In the genomic region with DNA sequence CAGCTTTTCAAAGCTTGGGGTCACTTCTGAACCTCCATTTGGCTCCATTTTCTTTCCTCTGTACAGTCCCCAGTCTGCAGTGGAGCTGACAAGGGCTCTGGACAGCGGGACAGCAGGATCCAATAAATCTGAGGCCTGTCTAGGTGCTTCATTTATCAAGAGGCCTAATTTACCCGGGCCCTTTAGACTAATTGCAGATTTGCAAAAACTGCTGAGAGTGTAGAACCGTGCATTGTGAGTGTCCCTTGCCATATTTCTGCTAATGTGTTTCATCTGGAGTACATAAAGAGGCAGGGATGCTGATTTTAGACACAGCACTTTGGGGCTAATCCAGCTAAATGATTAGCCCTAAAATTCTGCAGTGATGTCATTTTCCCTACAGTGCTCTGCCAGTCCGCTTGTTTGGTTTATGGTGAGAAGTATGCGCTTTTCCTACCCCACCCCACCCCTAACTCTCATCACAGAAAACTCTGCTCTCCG, we compare ENCODE assay signal across 12 mouse cellular contexts.
DNase-seq lines count a peak whose midpoint lies in the region; ATAC-seq and TF ChIP-seq lines count a peak whose summit lies in the region.
"Had no signal": no experiment of that assay in that cellular context is flagged by ENCODE, and none has a peak within 500 bp of the region (broad histone marks: within the 10 kb centered on the region; RNA-seq: fewer than 3 reads in every experiment).

No protein-coding gene starts in this region.

- peaks cover 14% of the 10 kb centered on the region for H3K4me1 ChIP-seq in heart, embryonic 10.5 days
- H3K4me1 ChIP-seq in stomach, embryonic 14.5 days (ENCODE audit: control insufficient read depth, insufficient read depth, low read length): peaks cover 20% of the 10 kb centered on the region
- H3K4me1 ChIP-seq in stomach, postnatal 0 days (replicated peaks; ENCODE audit: control insufficient read depth, insufficient read depth): no peaks in the 10 kb centered on the region
- peaks cover 21% of the 10 kb centered on the region for H3K4me1 ChIP-seq in intestine, embryonic 15.5 days (replicated peaks)
- peaks cover 20% of the 10 kb centered on the region for H3K4me1 ChIP-seq in stomach, embryonic 16.5 days (ENCODE audit: control insufficient read depth, insufficient read depth, low read length)
- H3K4me1 ChIP-seq in liver, embryonic 12.5 days: no peaks in the 10 kb centered on the region

- no peaks in the 10 kb centered on the region for H3K27me3 ChIP-seq in heart, embryonic 10.5 days (ENCODE audit: insufficient read depth, poor library complexity, severe bottlenecking)
- no peaks in the 10 kb centered on the region for H3K27me3 ChIP-seq in stomach, embryonic 14.5 days (ENCODE audit: control insufficient read depth, insufficient read depth, low read length)
- H3K27me3 ChIP-seq in stomach, postnatal 0 days (ENCODE audit: control insufficient read depth, insufficient read depth, low read length): no peaks in the 10 kb centered on the region
- H3K27me3 ChIP-seq in intestine, embryonic 15.5 days (replicated peaks): no peaks in the 10 kb centered on the region
- no peaks in the 10 kb centered on the region for H3K27me3 ChIP-seq in stomach, embryonic 16.5 days (ENCODE audit: control insufficient read depth, insufficient read depth, low read length)
- H3K27me3 ChIP-seq in liver, embryonic 12.5 days (replicated peaks): no peaks in the 10 kb centered on the region

- no peak overlapping the region for H3K4me2 ChIP-seq in stomach, embryonic 14.5 days (replicated peaks; ENCODE audit: low read depth, low read length)
- H3K4me2 ChIP-seq in stomach, postnatal 0 days (replicated peaks; ENCODE audit: low read depth): no peak overlapping the region
- no peak overlapping the region for H3K4me2 ChIP-seq in intestine, embryonic 15.5 days (replicated peaks)
- no peak overlapping the region for H3K4me2 ChIP-seq in stomach, embryonic 16.5 days (ENCODE audit: low read depth, low read length)
- no peak overlapping the region for H3K4me2 ChIP-seq in liver, embryonic 12.5 days
- H3K4me2 ChIP-seq: liver, embryonic 11.5 days had no signal

- no peak for TF ChIP-seq CTCF in stomach, postnatal 0 days (IDR thresholded peaks at IDR 0.05; ENCODE audit: low read depth)

- 54% methylated on average over 6 of the region's 6 CpGs for WGBS in heart, embryonic 10.5 days
- 16% methylated on average over 6 of the region's 6 CpGs for WGBS in stomach, embryonic 14.5 days
- WGBS in stomach, postnatal 0 days: 38% methylated on average over 6 of the region's 6 CpGs
- 29% methylated on average over 6 of the region's 6 CpGs for whole genome bisulfite sequencing in intestine, embryonic 15.5 days
- 27% methylated on average over 6 of the region's 6 CpGs for WGBS in stomach, embryonic 16.5 days
- WGBS in liver, embryonic 12.5 days (ENCODE audit: insufficient replicate concordance): 50% methylated on average over 6 of the region's 6 CpGs

- no peak overlapping the region for H3K9ac ChIP-seq in stomach, embryonic 14.5 days (replicated peaks; ENCODE audit: low read depth, low read length)
- H3K9ac ChIP-seq in stomach, postnatal 0 days (ENCODE audit: low read length): no peak overlapping the region
- no peak overlapping the region for H3K9ac ChIP-seq in intestine, embryonic 15.5 days
- no peak overlapping the region for H3K9ac ChIP-seq in stomach, embryonic 16.5 days (ENCODE audit: low read length)
- H3K9ac ChIP-seq in liver, embryonic 12.5 days: no peak overlapping the region

- TF ChIP-seq EP300 in stomach, postnatal 0 days (optimal IDR thresholded peaks at IDR 0.05): no peak

- no peak; the same call in 1 of the 2 replicates for ATAC-seq in stomach, embryonic 14.5 days (ENCODE audit: insufficient number of reproducible peaks, insufficient read depth, low FRiP score, low read depth)
- ATAC-seq in stomach, postnatal 0 days (ENCODE audit: low FRiP score, low TSS enrichment): no peak; the same call in 1 of the 2 replicates
- no peak for ATAC-seq in intestine, embryonic 15.5 days
- ATAC-seq in stomach, embryonic 16.5 days (ENCODE audit: insufficient read depth, low FRiP score): peak; percentile 42
- ATAC-seq in liver, embryonic 12.5 days: no peak

- no peaks in the 10 kb centered on the region for H3K36me3 ChIP-seq in heart, embryonic 10.5 days
- no peaks in the 10 kb centered on the region for H3K36me3 ChIP-seq in stomach, embryonic 14.5 days (ENCODE audit: control insufficient read depth, insufficient read depth, low read length)
- no peaks in the 10 kb centered on the region for H3K36me3 ChIP-seq in stomach, postnatal 0 days (ENCODE audit: control insufficient read depth, insufficient read depth, low read length)
- H3K36me3 ChIP-seq in intestine, embryonic 15.5 days: no peaks in the 10 kb centered on the region
- H3K36me3 ChIP-seq in stomach, embryonic 16.5 days (ENCODE audit: control insufficient read depth, insufficient read depth, low read length): no peaks in the 10 kb centered on the region
- H3K36me3 ChIP-seq in liver, embryonic 12.5 days: no peaks in the 10 kb centered on the region
- H3K36me3 ChIP-seq: G1E had no signal

- peak; percentile 78 for DNase-seq in heart, adult 11 months
- DNase-seq in heart, embryonic 10.5 days (ENCODE audit: low spot score): no peak
- DNase-seq in stomach, postnatal 0 days (ENCODE audit: low spot score): no peak
- no peak for DNase-seq in spleen, postnatal 10 days (ENCODE audit: low spot score in 2 of 2)
- DNase-seq: cerebellum, adult 2 months had no signal

- no peak overlapping the region for H3K27ac ChIP-seq in heart, embryonic 10.5 days
- H3K27ac ChIP-seq in stomach, embryonic 14.5 days (ENCODE audit: low read length): peak overlapping the region; percentile 61; the same call in 1 of the 2 replicates
- H3K27ac ChIP-seq in stomach, postnatal 0 days (replicated peaks): no peak overlapping the region
- peak overlapping the region; percentile 19; the same call in 1 of the 2 replicates for H3K27ac ChIP-seq in intestine, embryonic 15.5 days
- peak overlapping the region; percentile 59; the same call in 1 of the 2 replicates for H3K27ac ChIP-seq in stomach, embryonic 16.5 days (ENCODE audit: low read length)
- H3K27ac ChIP-seq in liver, embryonic 12.5 days: no peak overlapping the region
- H3K27ac ChIP-seq: kidney, postnatal 0 days had no signal

- H3K4me3 ChIP-seq in heart, embryonic 10.5 days: no peak overlapping the region
- H3K4me3 ChIP-seq in stomach, embryonic 14.5 days (ENCODE audit: low read depth, low read length): no peak overlapping the region
- no peak overlapping the region for H3K4me3 ChIP-seq in stomach, postnatal 0 days (ENCODE audit: low read depth, low read length)
- H3K4me3 ChIP-seq in intestine, embryonic 15.5 days (replicated peaks): no peak overlapping the region
- H3K4me3 ChIP-seq in stomach, embryonic 16.5 days (replicated peaks; ENCODE audit: low read length): no peak overlapping the region
- H3K4me3 ChIP-seq in liver, embryonic 12.5 days: no peak overlapping the region

- no peaks in the 10 kb centered on the region for H3K9me3 ChIP-seq in heart, embryonic 10.5 days
- H3K9me3 ChIP-seq in stomach, embryonic 14.5 days (ENCODE audit: control insufficient read depth, low read depth, low read length): no peaks in the 10 kb centered on the region
- H3K9me3 ChIP-seq in stomach, postnatal 0 days (ENCODE audit: control insufficient read depth, low read length): no peaks in the 10 kb centered on the region
- H3K9me3 ChIP-seq in intestine, embryonic 15.5 days: no peaks in the 10 kb centered on the region
- H3K9me3 ChIP-seq in stomach, embryonic 16.5 days (replicated peaks; ENCODE audit: control insufficient read depth, low read length): no peaks in the 10 kb centered on the region
- no peaks in the 10 kb centered on the region for H3K9me3 ChIP-seq in liver, embryonic 12.5 days (replicated peaks)

Comparison
In these comparisons a context has a peak if more than half of its experiments do, and no peak if none do; other contexts are left out.
1. H3K27ac ChIP-seq: peak in stomach, embryonic 14.5 days (single experiment), intestine, embryonic 15.5 days (single experiment) and stomach, embryonic 16.5 days (single experiment); none in heart, embryonic 10.5 days (single experiment), stomach, postnatal 0 days (single experiment) and liver, embryonic 12.5 days (single experiment).